Mouse (Mus musculus) right cerebral cortex, postnatal 36 days (tissue): ENCODE measurements around the gene Adam1a.

Experiments used
- DNase-seq, 2 experiments: peaks; one replicate each; pipeline ENCODE4 v3.0.0; 2022; ENCODE audit warnings: low spot score in 2 of 2, mixed read lengths in 1 of 2

Adam1a gene

GRCm38 (mm10) chr5:121500719-121501118, 44.6 kb downstream of the Adam1a start:
- no peak for DNase-seq

- DNase-seq: peak; percentile 67 to 84
These were observed 52.0 kb downstream of the Adam1a start for GRCm38 (mm10) chr5:121493305-121493704.

GRCm38 (mm10) chr5:121484801-121485200, 60.5 kb downstream of the Adam1a start:
- DNase-seq: no peak

GRCm38 (mm10) chr5:121477680-121478079, 67.6 kb downstream of the Adam1a start:
- no peak for DNase-seq

GRCm38 (mm10) chr5:121476040-121476439, 69.2 kb downstream of the Adam1a start:
- no peak for DNase-seq

GRCm38 (mm10) chr5:121474610-121475009, 70.7 kb downstream of the Adam1a start:
- no peak for DNase-seq

GRCm38 (mm10) chr5:121472411-121472810, 72.9 kb downstream of the Adam1a start:
- no peak for DNase-seq

- DNase-seq: no peak
These were observed 75.7 kb downstream of the Adam1a start for GRCm38 (mm10) chr5:121469566-121469965.
